Mouse (Mus musculus) forebrain, embryonic 15.5 days (tissue): ENCODE data around the gene Galnt4. TPM values are rescaled to one million over a fixed set of nuclear protein-coding genes. Genes with fewer than 3 reads are reported as not detected.
"Not testable (repeated sequence)": the region's sequence is repeated elsewhere in the genome, so short reads cannot be mapped to it uniquely, and the experiment has no call there.

Source experiments
- ATAC-seq: fragments of 200-750 bp; cut with Nextera tagmentation; replicated peaks from 2 replicates; pipeline ENCODE4 v1.8.0; 2017; ENCODE audit warnings: mild to moderate bottlenecking, moderate TSS enrichment, moderate library complexity
- H3K27ac ChIP-seq: fragments of 300-500 bp; sonication (generic); replicated peaks from 2 replicates; pipeline ENCODE4 v1.5.1; 2015; ENCODE audit warnings: mild to moderate bottlenecking, inconsistent platforms
- H3K27me3 ChIP-seq: fragments of 300-500 bp; sonication (generic); 2 replicates; pipeline ENCODE4 v1.6.1; 2015; ENCODE audit warnings: inconsistent platforms
- H3K36me3 ChIP-seq: fragments of 300-500 bp; sonication (generic); 2 replicates; pipeline ENCODE4 v1.6.1; 2015; ENCODE audit warnings: mild to moderate bottlenecking, inconsistent platforms
- H3K4me1 ChIP-seq: fragments of 300-500 bp; sonication (generic); 2 replicates; pipeline ENCODE4 v1.6.1; 2015; ENCODE audit warnings: inconsistent platforms
- H3K4me2 ChIP-seq: fragments of 300-500 bp; sonication (generic); replicated peaks from 2 replicates; pipeline ENCODE4 v1.6.1; 2015; ENCODE audit warnings: mild to moderate bottlenecking, inconsistent platforms
- H3K4me3 ChIP-seq: fragments of 300-500 bp; sonication (generic); 2 replicates; pipeline ENCODE4 v1.5.1; 2015; ENCODE audit warnings: mild to moderate bottlenecking, inconsistent platforms
- H3K9ac ChIP-seq: fragments of 300-500 bp; sonication (generic); replicated peaks from 2 replicates; pipeline ENCODE4 v1.6.1; 2015; ENCODE audit warnings: mild to moderate bottlenecking, inconsistent platforms
- H3K9me3 ChIP-seq: fragments of 300-500 bp; sonication (generic); 2 replicates; pipeline ENCODE4 v1.6.1; 2016; ENCODE audit warnings: inconsistent platforms
- WGBS: fragments of 180-500 bp; shearing (Covaris S2); methylation state at CpG from one replicate; pipeline ENCODE4 v1.1.7; 2015; ENCODE audit warnings: mixed read lengths; 5-methylcytosine and 5-hydroxymethylcytosine counted together
- polyA plus RNA-seq: library from polyadenylated mRNA; unstranded; fragments of >200 nt; fragmentation: Nextera tagmentation; extraction: Ambion mirVana; gene quantifications from 2 replicates; pipeline ENCODE4 v1.2.1, GENCODE M21; 2015

The Galnt4 gene
- polyA plus RNA-seq, 1 experiment from 2014 or later: 2.9 TPM

DNA sequence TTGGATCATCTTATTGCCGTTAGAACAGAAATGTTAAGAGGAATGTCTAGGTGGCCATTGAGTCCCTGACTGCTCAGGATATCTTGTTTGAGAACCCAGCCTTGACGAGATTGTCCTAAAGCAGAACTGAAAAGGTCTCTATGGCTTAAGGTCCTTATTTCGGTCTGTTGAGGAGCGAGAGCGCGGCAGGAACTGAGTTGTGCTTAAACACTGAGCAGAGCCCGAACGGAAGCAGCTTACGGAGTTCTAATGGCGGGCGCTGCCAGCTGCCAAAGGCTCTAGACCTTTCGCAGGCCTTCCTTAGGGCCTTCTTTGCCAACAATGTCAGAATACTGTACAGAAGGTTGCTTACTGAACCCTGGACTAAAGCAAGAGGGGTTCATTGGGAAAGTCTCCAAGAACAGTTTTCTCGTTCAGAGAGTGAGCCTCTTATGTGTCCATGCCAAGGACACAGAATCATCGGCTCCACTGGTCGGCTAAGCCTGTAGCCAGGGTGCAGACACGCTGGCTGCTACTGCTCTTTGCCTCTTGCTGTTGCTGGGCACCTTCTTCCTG is 25.4 kb downstream of the Galnt4 start:
- H3K27ac ChIP-seq: no peak overlapping the region
- no peak overlapping the region for H3K4me3 ChIP-seq
- no peak overlapping the region for H3K4me2 ChIP-seq
- ATAC-seq: no peak
- WGBS: 94% methylated on average over 16 of the region's 16 CpGs
- no peaks in the 10 kb centered on the region for H3K27me3 ChIP-seq
- H3K36me3 ChIP-seq: peaks cover 5% of the 10 kb centered on the region
- H3K4me1 ChIP-seq: no peaks in the 10 kb centered on the region
- H3K9ac ChIP-seq: no peak overlapping the region
- H3K9me3 ChIP-seq: no peaks in the 10 kb centered on the region

DNA sequence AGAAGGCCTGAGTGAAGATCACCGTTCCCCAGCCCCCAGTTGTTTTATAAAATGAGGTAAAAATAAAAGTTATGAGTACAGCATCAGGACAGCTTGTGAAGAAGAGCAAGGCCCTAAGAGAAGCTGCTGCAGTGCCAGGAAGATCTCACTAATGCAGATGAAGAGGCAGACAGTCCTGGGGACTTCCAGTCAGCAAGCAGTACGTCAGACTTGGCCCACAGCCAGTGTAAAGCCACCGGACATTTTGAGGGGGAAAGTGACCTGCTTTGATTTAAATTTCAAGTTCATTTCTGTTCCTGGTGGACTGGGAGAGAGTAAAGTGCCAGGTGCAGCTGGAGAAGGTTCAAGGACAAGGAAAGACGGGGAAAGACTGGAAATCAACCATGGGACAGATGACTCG is 28.4 kb downstream of the Galnt4 start:
- H3K9ac ChIP-seq: no peak overlapping the region
- no peaks in the 10 kb centered on the region for H3K27me3 ChIP-seq
- H3K4me2 ChIP-seq: no peak overlapping the region
- peaks cover 7% of the 10 kb centered on the region for H3K36me3 ChIP-seq
- 66% methylated on average over 5 of the region's 5 CpGs for WGBS
- no peaks in the 10 kb centered on the region for H3K9me3 ChIP-seq
- no peak overlapping the region for H3K4me3 ChIP-seq
- no peaks in the 10 kb centered on the region for H3K4me1 ChIP-seq
- no peak overlapping the region for H3K27ac ChIP-seq
- ATAC-seq: no peak

DNA sequence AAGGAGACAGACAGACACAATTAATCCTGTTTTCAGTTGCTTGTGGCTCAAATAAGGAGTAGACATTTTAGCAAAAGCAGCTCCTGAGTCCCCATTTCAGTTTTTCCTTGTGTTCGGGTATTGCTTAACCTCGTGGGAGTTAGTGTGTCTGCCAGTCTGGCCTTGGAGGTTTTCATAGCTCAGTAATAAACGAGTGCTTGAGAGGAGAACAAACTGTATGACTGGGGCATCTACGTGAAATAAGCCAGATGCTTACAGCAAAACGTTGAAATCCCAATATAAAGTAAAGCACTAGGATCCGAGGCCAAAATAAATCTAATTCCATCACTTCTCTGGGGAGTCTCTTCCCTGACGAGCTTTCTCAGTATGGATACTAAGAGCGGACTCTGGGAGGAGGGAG is 37.7 kb downstream of the Galnt4 start:
- no peak overlapping the region for H3K27ac ChIP-seq
- no peaks in the 10 kb centered on the region for H3K9me3 ChIP-seq
- no peaks in the 10 kb centered on the region for H3K4me1 ChIP-seq
- ATAC-seq: no peak
- H3K9ac ChIP-seq: no peak overlapping the region
- 0 out of 2 replicates have a peak, but pooled peaks cover 5% of the 10 kb centered on the region for H3K36me3 ChIP-seq
- WGBS: 93% methylated on average over 8 of the region's 8 CpGs
- H3K4me3 ChIP-seq: no peak overlapping the region
- H3K4me2 ChIP-seq: no peak overlapping the region
- no peaks in the 10 kb centered on the region for H3K27me3 ChIP-seq

DNA sequence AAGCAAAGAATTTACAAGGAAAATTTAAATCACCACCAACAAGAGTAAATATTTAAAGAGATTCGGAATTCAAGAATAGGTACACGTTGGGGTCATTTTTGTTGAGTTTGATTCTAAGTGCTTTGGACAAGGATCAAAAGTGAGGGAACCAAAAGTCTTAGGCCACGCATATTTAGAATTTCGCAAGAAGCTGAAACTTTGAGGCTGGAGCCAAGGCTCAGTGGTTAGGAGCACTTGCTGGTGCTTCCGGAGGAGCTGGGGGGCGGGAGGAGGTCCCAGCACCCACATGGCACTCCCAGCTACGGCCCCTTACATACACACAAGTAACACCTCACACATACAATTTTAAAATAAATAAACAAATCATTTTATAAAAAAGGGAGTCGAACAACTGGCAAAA is 38.6 kb downstream of the Galnt4 start:
- 0 out of 2 replicates have a peak, but pooled peaks cover 5% of the 10 kb centered on the region for H3K36me3 ChIP-seq
- H3K9me3 ChIP-seq: no peaks in the 10 kb centered on the region
- H3K27me3 ChIP-seq: no peaks in the 10 kb centered on the region
- no peak overlapping the region for H3K4me2 ChIP-seq
- H3K4me1 ChIP-seq: no peaks in the 10 kb centered on the region
- 92% methylated on average over 8 of the region's 8 CpGs for WGBS
- ATAC-seq: no peak
- H3K9ac ChIP-seq: no peak overlapping the region
- H3K4me3 ChIP-seq: no peak overlapping the region
- no peak overlapping the region for H3K27ac ChIP-seq

DNA sequence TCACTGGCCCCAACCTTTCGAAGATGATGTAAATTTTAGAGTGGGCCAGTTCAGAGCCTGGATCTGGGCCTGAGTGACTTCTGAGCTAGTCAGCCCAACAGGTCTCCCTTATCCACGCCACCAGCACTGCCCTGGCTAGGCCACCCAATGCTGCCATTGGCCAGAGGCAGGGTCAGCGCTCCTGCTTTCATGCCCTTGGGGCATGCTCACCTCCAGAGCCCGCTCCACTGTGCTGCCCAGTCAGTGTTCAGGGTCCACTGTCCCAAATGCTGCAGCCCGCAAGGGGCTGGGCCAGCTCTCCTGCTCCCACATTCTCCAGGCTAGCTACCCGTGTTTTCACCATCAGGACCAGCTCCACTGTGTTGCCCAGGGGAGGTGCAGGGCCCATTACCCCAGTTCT is 42.1 kb downstream of the Galnt4 start:
- Histone ChIP-seq H3K9ac (no peak overlapping the region), H3K36me3 (0 out of 2 replicates have a peak, but pooled peaks cover 5% of the 10 kb centered on the region), H3K27ac (no peak overlapping the region), H3K9me3 (no peaks in the 10 kb centered on the region), H3K27me3 (no peaks in the 10 kb centered on the region), H3K4me3 (no peak overlapping the region), H3K4me2 (no peak overlapping the region), H3K4me1 (no peaks in the 10 kb centered on the region)
- 0 out of 2 replicates have a peak, but pooled peaks have one; percentile 23 for ATAC-seq
- 93% methylated on average over 6 of the region's 6 CpGs for WGBS

DNA sequence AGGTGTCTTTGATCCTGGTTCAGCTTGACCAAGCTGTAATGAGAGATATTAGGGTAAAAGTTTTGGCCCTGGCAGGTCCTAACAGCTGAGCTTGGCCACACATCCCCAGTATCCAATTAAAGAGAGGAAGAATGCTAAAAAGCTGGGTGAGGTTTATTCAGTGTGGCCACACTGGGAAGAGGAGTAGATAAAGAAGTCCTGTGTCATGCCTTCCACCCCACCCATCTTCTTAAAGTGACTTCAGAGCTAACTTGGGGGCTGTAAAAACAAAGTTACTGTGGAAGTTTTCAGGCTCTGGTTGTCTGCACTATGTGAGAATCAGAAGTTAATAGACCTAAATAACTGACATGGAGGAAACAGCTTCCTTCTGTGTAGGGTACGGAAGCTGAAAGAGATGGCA is 43.6 kb downstream of the Galnt4 start:
- Histone ChIP-seq H3K9ac (no peak overlapping the region), H3K36me3 (0 out of 2 replicates have a peak, but pooled peaks cover 4% of the 10 kb centered on the region), H3K4me1 (no peaks in the 10 kb centered on the region), H3K27ac (no peak overlapping the region), H3K27me3 (no peaks in the 10 kb centered on the region), H3K9me3 (no peaks in the 10 kb centered on the region), H3K4me2 (no peak overlapping the region), H3K4me3 (no peak overlapping the region)
- 93% methylated on average over 1 of the region's 1 CpGs for WGBS
- ATAC-seq: no peak

DNA sequence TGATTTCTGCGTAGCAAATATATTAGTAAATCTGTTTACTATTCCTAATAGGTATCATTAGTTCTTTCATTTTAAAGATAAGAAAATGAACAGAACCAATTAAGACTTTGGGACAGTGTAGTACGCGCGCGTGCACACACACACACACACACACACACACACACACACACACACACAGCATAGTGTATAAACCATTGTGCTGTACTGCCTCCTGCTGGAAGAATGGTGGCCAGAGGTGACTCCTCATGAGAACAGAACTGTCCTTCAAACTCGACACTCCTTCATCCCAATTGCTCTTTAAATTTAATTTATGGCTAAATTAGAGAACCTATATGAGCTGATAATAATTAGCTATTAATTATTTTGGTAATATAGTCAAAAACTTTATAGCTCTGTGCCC is 44.1 kb downstream of the Galnt4 start:
- no peak for ATAC-seq
- 92% methylated on average over 6 of the region's 6 CpGs for WGBS
- no peak overlapping the region for H3K4me3 ChIP-seq
- H3K4me2 ChIP-seq: no peak overlapping the region
- peaks cover 6% of the 10 kb centered on the region; the same call in 1 of the 2 replicates for H3K36me3 ChIP-seq
- no peak overlapping the region for H3K9ac ChIP-seq
- no peaks in the 10 kb centered on the region for H3K9me3 ChIP-seq
- no peaks in the 10 kb centered on the region for H3K4me1 ChIP-seq
- H3K27ac ChIP-seq: no peak overlapping the region
- H3K27me3 ChIP-seq: no peaks in the 10 kb centered on the region

DNA sequence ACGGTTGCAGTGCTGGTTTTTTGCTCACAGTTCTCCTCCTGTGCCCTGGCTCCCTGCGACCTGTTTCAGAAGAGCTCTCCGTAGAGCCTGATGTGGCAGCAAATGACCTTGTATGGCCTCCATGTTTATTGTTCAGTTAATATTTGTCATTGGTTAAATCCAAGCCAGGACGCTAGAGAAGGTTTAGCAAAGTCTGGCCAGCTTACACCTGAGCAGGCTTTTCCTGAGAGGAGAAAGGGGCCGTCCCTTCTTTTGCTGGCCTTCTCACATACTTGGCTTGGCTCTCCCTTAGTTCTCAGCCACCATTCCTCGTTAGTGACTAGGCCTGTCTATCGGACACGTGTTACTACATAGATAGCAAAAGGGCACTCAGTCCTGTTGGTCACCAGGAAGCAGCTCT is 46.7 kb downstream of the Galnt4 start:
- no peak overlapping the region for H3K27ac ChIP-seq
- ATAC-seq: no peak
- no peak overlapping the region for H3K9ac ChIP-seq
- 85% methylated on average over 8 of the region's 8 CpGs for WGBS
- H3K4me2 ChIP-seq: no peak overlapping the region
- H3K4me3 ChIP-seq: no peak overlapping the region
- H3K27me3 ChIP-seq: no peaks in the 10 kb centered on the region
- H3K36me3 ChIP-seq: peaks cover 6% of the 10 kb centered on the region; the same call in 1 of the 2 replicates
- no peaks in the 10 kb centered on the region for H3K9me3 ChIP-seq
- no peaks in the 10 kb centered on the region for H3K4me1 ChIP-seq

DNA sequence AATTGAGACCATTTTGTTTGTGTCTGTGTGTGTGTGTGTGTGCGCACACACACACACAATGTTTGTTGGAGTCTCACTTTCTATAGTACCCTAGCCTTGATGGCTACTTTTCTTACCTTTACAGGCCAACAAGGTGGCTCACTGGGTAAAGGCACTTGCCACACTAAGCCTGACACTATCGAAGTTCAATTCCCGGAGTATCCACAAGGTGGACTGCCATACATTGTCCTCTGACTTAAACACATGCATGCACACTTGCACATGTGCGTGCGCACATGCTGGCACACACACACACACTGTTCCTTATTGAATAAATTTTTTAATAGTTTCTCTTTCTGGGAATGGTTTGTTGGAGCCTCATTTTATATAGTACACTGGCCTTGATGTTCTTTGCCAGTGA is 48.8 kb downstream of the Galnt4 start:
- peaks cover 6% of the 10 kb centered on the region; the same call in 1 of the 2 replicates for H3K36me3 ChIP-seq
- H3K9me3 ChIP-seq: no peaks in the 10 kb centered on the region
- 91% methylated on average over 5 of the region's 5 CpGs for WGBS
- H3K4me3 ChIP-seq: no peak overlapping the region
- H3K27ac ChIP-seq: no peak overlapping the region
- no peak for ATAC-seq
- H3K4me2 ChIP-seq: no peak overlapping the region
- H3K9ac ChIP-seq: no peak overlapping the region
- no peaks in the 10 kb centered on the region for H3K4me1 ChIP-seq
- no peaks in the 10 kb centered on the region for H3K27me3 ChIP-seq

DNA sequence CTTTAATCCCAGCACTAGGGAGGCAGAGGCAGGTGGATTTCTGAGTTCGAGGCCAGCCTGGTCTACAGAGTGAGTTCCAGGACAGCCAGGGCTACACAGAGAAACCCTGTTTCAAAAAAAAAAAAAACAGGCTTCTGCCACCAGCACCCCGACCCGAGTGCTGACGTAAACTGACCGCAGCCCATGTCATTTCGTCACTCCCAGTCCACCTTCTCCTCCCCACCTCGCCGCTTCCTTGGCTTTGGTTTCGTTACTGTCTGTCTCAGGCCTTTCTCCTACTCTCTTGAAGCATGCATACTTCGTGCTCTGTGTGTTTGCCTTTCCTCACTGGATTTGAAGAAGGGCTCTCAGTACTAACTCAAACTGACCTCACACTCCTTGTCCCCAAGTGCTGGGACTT is 49.7 kb downstream of the Galnt4 start:
- H3K27me3 ChIP-seq, H3K27ac ChIP-seq, ATAC-seq, H3K4me3 ChIP-seq, H3K36me3 ChIP-seq, H3K4me2 ChIP-seq, H3K4me1 ChIP-seq, H3K9me3 ChIP-seq, H3K9ac ChIP-seq: not testable (repeated sequence)
- 95% methylated on average over 10 of the region's 10 CpGs for WGBS

DNA sequence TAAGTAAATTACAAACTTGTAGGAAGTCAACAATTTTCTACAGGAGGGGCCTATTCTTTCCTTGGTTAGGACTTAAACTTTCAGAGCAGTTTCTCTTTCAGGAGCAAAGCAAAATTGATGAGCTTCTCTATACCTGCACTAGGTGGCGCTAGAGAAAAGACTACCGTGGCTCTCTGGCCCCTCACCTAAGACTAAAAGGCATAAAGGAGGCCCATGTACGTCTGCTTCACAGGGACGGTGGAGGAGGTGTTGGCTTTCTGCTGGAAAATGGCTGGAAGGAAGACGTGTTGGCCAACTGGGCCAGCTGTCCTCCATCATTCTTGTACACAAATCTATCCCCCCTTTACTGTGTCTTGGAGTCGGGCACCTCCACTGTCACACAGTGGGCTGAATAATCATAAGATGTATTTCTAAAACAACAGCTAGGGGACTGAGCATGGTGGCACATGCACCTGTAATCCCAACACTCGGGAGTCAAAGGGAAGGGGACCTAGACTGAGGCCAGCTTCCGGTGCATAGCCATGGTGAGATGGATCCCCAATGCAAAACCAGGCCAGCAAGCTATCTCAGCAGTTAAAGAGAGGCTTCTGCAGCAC is 54.1 kb downstream of the Galnt4 start:
- ATAC-seq: peak; percentile 46; the same call in 1 of the 2 replicates
- H3K27me3 ChIP-seq: no peaks in the 10 kb centered on the region

More for the DNA sequence above, 54.1 kb downstream of the Galnt4 start:
- Histone ChIP-seq H3K36me3 (peaks cover under 1% of the 10 kb centered on the region; the same call in 1 of the 2 replicates), H3K9me3 (no peaks in the 10 kb centered on the region), H3K9ac (no peak overlapping the region), H3K27ac (no peak overlapping the region), H3K4me3 (no peak overlapping the region), H3K4me2 (no peak overlapping the region), H3K4me1 (no peaks in the 10 kb centered on the region)
- WGBS: 33% methylated on average over 8 of the region's 8 CpGs
